Mouse (Mus musculus) CH12.LX (cell line): ENCODE results near the gene Ntsr1.

Experiments used
- CTCF ChIP-seq, 2 experiments: IDR thresholded peaks in 1 of 2; conservative IDR thresholded peaks in 1 of 2; 2 replicates each; pipeline ENCODE4 v1.5.1; 2011 to 2012; ENCODE audit warnings: low read depth in 2 of 2, low read length in 2 of 2, improper control_type of control experiment in 1 of 2, inconsistent platforms in 1 of 2, mild to moderate bottlenecking in 1 of 2, moderate library complexity in 1 of 2
- E2F4 ChIP-seq: IDR thresholded peaks from 2 replicates; pipeline ENCODE4 v1.6.1; 2011; ENCODE audit warnings: low read depth, low read length, improper control_type of control experiment; ENCODE audit not compliant: insufficient replicate concordance

- TF ChIP-seq CTCF (conservative IDR thresholded peaks at IDR 0.05 in 1 of 2, IDR thresholded peaks at IDR 0.05 in 1 of 2; ENCODE audit: low read depth in 2 of 2, low read length in 2 of 2) (peak in 1 of 2 experiments; percentile 10; a peak in 1 of 4 replicates), E2F4 (no peak)
Measured at GRCm38 (mm10) chr2:180469768-180470167, 30.0 kb upstream of the Ntsr1 start.
